Mouse (Mus musculus): ENCODE results near the gene Adamts4. TPM values are rescaled to one million over a fixed set of nuclear protein-coding genes. Genes with fewer than 3 reads are reported as not detected.
"Not testable (repeated sequence)": the region's sequence is repeated elsewhere in the genome, so short reads cannot be mapped to it uniquely, and the experiment has no call there.

Gene Adamts4
- polyA plus RNA-seq, 1 experiment from 2014 or later = 26.0 TPM

DNA sequence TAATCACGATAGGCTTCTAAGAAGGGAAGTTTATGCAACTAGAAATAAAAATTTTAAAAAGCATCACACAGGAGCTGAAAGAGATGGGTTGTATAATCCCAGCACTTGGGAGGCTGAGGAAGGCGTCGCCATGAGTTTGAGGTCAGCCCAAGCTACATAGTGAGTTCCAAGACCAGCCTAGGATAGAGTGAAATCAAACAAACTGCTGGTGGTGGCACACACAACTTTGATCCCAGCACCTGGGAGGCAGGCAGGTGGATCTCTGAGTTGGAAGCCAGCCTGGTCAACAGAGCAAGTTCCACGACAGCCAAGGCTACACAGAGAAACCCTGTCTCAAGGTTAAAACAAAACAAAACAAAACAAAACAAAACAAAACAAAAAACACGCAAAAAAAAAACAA, 17.9 kb upstream of the Adamts4 start:
- Histone ChIP-seq H3K27me3 (no peaks in the 10 kb centered on the region), H3K27ac (replicated peaks) (no peak overlapping the region), H3K9me3 (replicated peaks) (no peaks in the 10 kb centered on the region), H3K4me1 (peaks cover 10% of the 10 kb centered on the region; the same call in 1 of the 2 replicates), H3K4me3 (replicated peaks) (no peak overlapping the region), H3K36me3 (peaks cover 40% of the 10 kb centered on the region), H3K4me2 (replicated peaks) (no peak overlapping the region), H3K9ac (no peak overlapping the region)
- no peak for ATAC-seq (ENCODE audit: insufficient number of reproducible peaks, low FRiP score, low TSS enrichment, low read depth)
- WGBS = 79% methylated on average over 5 of the region's 5 CpGs

DNA sequence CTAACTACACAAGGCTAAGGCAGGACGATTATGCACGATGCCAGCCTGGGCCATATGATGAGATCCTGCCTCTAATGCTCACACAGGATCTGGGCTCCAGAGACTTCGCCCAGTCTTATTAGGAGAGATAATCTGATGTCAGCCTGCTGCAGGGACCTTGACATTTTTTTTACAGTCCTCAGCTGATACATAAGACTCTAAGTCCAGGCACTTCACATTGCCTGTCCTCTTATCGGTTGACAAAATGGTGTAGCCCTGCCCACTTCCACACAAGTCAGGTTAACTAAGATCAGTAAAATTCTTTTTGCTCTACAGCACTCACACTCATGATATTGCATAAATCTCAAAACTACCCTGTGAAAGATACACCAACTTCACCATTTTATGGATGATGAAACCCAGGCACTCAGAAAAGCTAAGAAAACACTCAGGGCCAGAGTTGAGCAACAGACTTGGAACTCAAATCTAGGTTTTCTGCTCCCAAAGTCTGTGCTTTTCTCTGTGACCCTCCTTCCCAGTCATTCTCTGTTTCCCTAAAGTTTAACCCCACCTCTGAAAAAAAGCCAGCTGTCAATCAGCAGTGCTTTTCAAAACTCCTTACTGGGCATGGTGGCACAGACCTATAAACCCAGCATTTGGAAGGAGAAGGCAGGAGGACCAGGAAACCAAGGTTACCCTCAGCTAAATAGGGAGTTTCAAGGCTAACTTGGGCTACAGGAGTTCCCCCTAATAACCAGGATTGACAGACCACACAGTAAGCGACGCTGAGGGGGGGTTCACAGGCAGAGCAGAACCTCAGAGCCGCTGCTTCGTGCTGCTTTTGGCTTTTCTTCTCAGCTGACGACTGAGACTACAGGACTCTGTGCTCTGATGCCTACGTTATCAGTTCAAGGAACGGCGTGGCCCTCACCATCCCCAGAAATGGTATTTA, 17.2 kb upstream of the Adamts4 start:
- ATAC-seq (ENCODE audit: insufficient number of reproducible peaks, low FRiP score, low TSS enrichment, low read depth) = no peak
- Histone ChIP-seq H3K27me3 (no peaks in the 10 kb centered on the region), H3K27ac (replicated peaks) (no peak overlapping the region), H3K4me3 (replicated peaks) (no peak overlapping the region), H3K4me2 (replicated peaks) (no peak overlapping the region), H3K9ac (no peak overlapping the region), H3K9me3 (replicated peaks) (no peaks in the 10 kb centered on the region), H3K36me3 (peaks cover 47% of the 10 kb centered on the region), H3K4me1 (peaks cover 10% of the 10 kb centered on the region; the same call in 1 of the 2 replicates)
- 80% methylated on average over 12 of the region's 12 CpGs for WGBS

DNA sequence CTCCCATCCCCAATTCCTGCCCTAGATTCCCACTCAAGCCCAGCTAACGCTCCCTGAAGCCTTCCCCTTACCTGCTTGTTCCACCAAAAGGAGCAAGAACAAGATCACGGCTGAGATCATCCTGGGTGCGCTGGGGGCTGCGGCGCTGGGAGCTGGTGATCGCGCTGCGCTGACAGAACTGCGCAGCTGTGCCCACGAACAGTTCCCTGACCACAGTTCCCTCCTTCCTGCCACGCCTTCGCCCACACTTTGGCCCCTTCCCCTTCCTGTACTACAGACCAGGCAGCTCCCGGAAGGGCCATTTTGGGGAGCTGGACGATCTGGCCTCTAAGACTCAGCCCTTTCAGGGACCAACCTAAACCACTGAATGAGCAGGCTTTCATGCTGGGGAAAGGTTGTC, 16.1 kb upstream of the Adamts4 start, which contains the start of gene Fcer1g:
TSS of gene Fcer1g (minus strand) at position 240 of the 400 bp plus-strand sequence.
- H3K9ac ChIP-seq = no peak within 1 kb of the TSS
- H3K4me3 ChIP-seq (replicated peaks) = no peak within 1 kb of the TSS
- no peak within 1 kb of the TSS for H3K4me2 ChIP-seq (replicated peaks)
- ATAC-seq (ENCODE audit: insufficient number of reproducible peaks, low FRiP score, low TSS enrichment, low read depth) = no peak
- 88% methylated on average over 14 of the region's 14 CpGs for WGBS
- peaks cover 10% of the 10 kb centered on the region; the same call in 1 of the 2 replicates for H3K4me1 ChIP-seq
- H3K9me3 ChIP-seq (replicated peaks) = no peaks in the 10 kb centered on the region
- no peak within 1 kb of the TSS for H3K27ac ChIP-seq (replicated peaks)
- peaks cover 58% of the 10 kb centered on the region for H3K36me3 ChIP-seq
- no peaks in the 10 kb centered on the region for H3K27me3 ChIP-seq

DNA sequence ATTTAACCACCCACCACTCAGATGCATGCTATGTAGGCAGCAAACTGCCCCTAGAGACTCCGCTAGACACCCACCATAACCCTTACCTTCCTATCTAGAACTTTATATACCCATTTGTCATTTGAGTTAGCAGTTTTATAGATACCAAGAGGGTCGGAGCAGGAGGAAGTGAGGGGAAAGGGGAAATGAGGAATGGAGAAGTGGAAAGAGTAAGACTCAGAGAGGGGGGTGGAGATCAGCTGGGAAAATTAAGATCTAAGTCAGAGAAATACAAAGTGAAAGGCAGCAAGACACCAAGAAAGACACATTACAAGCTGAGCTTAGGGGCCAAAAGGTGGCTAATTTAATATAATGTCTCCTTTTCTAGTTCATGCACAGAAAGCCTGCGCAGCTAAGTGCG, 15.7 kb upstream of the Adamts4 start:
- no peaks in the 10 kb centered on the region for H3K27me3 ChIP-seq
- no peak overlapping the region for H3K4me3 ChIP-seq (replicated peaks)
- 92% methylated on average over 4 of the region's 4 CpGs for WGBS
- no peaks in the 10 kb centered on the region for H3K9me3 ChIP-seq (replicated peaks)
- H3K4me2 ChIP-seq (replicated peaks) = no peak overlapping the region
- no peak overlapping the region for H3K27ac ChIP-seq (replicated peaks)
- peaks cover 61% of the 10 kb centered on the region for H3K36me3 ChIP-seq
- no peak for ATAC-seq (ENCODE audit: insufficient number of reproducible peaks, low FRiP score, low TSS enrichment, low read depth)
- no peak overlapping the region for H3K9ac ChIP-seq
- peaks cover 10% of the 10 kb centered on the region; the same call in 1 of the 2 replicates for H3K4me1 ChIP-seq

DNA sequence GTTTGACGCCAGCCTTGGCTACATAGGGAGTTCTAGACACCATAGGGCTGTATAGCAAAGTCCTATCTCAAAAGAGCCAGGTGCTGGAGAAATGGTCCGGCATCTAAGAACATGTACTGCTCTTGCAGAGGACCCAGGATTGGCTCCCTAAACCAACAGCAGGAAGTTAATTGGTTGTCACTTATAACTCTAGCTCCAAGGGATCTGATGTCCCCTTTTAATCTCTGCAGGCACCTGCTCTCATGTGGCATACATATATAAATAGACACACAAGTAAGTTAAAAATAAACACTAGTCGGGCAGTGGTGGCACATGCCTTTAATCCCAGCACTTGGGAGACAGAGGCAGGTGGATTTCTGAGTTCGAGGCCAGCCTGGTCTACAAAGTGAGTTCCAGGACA, 14.4 kb upstream of the Adamts4 start:
- Histone ChIP-seq H3K9ac (no peak overlapping the region), H3K27ac (replicated peaks) (no peak overlapping the region), H3K4me3 (replicated peaks) (no peak overlapping the region), H3K27me3 (no peaks in the 10 kb centered on the region), H3K36me3 (peaks cover 73% of the 10 kb centered on the region), H3K4me2 (replicated peaks) (no peak overlapping the region), H3K4me1 (peaks cover under 1% of the 10 kb centered on the region; the same call in 1 of the 2 replicates), H3K9me3 (replicated peaks) (no peaks in the 10 kb centered on the region)
- ATAC-seq (ENCODE audit: insufficient number of reproducible peaks, low FRiP score, low TSS enrichment, low read depth) = no peak
- WGBS = 80% methylated on average over 4 of the region's 4 CpGs

DNA sequence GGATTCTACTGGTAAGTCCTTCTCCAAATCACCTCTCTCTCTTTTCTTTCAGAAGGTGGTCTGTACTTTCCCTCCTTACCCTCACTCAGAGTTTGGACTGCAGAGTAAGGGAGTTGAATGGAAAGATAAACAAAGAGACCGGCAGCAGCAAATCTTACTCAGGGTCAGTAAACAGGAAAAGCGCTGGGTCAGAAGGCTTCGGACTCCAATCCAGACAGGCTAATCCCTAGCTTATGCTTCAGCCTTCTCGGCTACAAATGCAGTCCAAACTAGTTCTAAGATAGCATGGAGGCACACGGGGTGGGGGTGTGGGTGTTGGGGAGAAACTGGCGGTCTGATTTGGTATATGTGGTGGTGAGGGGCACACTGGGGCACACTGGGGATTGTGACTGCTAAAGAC, 12.8 kb upstream of the Adamts4 start:
- Histone ChIP-seq H3K27ac (replicated peaks) (no peak overlapping the region), H3K36me3 (peaks cover 89% of the 10 kb centered on the region), H3K9ac (no peak overlapping the region), H3K4me3 (replicated peaks) (no peak overlapping the region), H3K27me3 (no peaks in the 10 kb centered on the region), H3K9me3 (replicated peaks) (no peaks in the 10 kb centered on the region), H3K4me2 (replicated peaks) (no peak overlapping the region), H3K4me1 (no peaks in the 10 kb centered on the region)
- 91% methylated on average over 6 of the region's 6 CpGs for WGBS
- ATAC-seq (ENCODE audit: insufficient number of reproducible peaks, low FRiP score, low TSS enrichment, low read depth) = no peak

DNA sequence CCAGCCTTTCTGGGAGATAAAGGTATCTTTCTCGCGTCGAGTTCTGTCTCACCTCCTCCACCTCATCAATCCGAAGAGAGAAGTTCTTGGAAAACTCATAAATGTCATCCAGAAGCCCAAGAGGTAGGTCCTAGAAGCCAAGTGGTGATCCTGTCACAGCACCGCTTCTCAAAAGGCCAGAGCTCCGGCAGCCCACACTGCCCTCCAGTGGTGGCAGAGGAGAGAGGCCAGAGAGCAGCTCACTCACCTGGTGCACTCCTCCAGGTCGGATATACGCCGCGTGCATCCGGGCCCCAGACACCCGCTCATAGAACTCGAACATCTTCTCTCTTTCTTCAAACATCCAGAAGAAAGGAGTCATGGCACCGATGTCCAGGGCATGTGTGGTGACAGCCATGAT, 11.8 kb upstream of the Adamts4 start:
- Histone ChIP-seq H3K4me2 (replicated peaks) (no peak overlapping the region), H3K9me3 (replicated peaks) (no peaks in the 10 kb centered on the region), H3K27ac (replicated peaks) (no peak overlapping the region), H3K9ac (no peak overlapping the region), H3K4me3 (replicated peaks) (no peak overlapping the region), H3K4me1 (no peaks in the 10 kb centered on the region), H3K36me3 (peaks cover 95% of the 10 kb centered on the region), H3K27me3 (no peaks in the 10 kb centered on the region)
- ATAC-seq (ENCODE audit: insufficient number of reproducible peaks, low FRiP score, low TSS enrichment, low read depth) = no peak
- 68% methylated on average over 14 of the region's 14 CpGs for WGBS

DNA sequence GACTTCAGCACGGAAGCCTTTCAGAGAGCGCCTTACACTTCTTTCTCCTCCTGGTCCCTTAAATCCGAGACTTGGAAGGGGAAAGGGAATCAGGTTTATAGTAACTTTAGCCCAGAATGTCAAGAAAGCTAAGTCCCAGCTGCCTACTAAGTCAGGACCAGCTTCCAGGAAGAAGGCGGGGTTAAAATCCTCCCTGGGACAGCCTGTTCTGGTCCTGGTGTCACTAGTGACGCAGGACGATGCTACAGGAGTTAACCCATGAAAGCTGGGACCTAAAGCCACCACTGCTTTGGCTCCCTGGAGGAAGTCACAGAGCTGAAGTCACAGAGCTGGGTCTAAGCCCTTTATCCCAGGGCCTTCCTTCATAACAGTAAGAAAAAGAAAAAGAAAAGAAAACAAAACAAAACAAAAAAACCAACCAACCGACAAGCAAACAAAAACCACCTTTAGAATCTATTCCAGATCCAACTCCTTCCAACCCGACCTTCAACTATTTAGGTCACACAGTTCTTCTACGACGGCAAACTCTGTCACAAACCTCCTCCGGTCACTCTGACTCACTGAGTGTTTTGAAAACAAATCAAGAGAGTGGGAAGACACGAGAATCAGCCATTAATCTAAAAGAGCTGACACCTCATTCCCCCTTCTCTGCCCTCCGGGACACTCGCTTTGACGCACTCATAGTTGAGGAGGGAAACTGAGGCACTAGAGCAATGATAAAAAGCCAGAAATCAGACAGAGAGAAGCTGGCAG, 10.1 kb upstream of the Adamts4 start:
- ATAC-seq (ENCODE audit: insufficient number of reproducible peaks, low FRiP score, low TSS enrichment, low read depth) = no peak
- Histone ChIP-seq H3K9me3 (replicated peaks) (no peaks in the 10 kb centered on the region), H3K9ac (no peak overlapping the region), H3K4me3 (replicated peaks) (no peak overlapping the region), H3K27ac (replicated peaks) (no peak overlapping the region), H3K27me3 (no peaks in the 10 kb centered on the region), H3K36me3 (peaks cover 89% of the 10 kb centered on the region), H3K4me2 (replicated peaks) (no peak overlapping the region), H3K4me1 (no peaks in the 10 kb centered on the region)
- 74% methylated on average over 15 of the region's 15 CpGs for WGBS

DNA sequence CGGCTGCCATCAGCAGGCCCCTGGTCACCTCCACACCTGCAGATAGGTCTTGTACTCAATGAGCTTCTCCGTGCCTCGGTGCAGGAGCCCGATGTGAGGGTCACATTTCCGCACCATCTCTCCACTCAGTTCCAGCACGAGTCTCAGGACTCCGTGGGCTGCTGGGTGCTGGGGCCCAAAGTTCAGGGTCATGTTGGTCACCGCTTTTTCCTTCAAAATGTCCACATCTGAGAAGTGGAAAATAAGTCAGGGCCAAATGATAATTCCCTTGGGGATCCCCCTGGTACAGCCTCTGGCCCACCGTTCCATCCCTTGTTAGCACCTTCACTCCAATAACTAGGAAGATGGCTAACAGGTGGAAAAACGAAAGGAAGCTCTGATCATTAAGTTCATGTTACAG, 9.3 kb upstream of the Adamts4 start:
- WGBS = 89% methylated on average over 10 of the region's 10 CpGs
- Histone ChIP-seq H3K4me3 (replicated peaks) (no peak overlapping the region), H3K9ac (no peak overlapping the region), H3K9me3 (replicated peaks) (no peaks in the 10 kb centered on the region), H3K36me3 (peaks cover 86% of the 10 kb centered on the region), H3K27me3 (no peaks in the 10 kb centered on the region), H3K27ac (replicated peaks) (no peak overlapping the region), H3K4me1 (peaks cover 6% of the 10 kb centered on the region), H3K4me2 (replicated peaks) (no peak overlapping the region)
- no peak for ATAC-seq (ENCODE audit: insufficient number of reproducible peaks, low FRiP score, low TSS enrichment, low read depth)

DNA sequence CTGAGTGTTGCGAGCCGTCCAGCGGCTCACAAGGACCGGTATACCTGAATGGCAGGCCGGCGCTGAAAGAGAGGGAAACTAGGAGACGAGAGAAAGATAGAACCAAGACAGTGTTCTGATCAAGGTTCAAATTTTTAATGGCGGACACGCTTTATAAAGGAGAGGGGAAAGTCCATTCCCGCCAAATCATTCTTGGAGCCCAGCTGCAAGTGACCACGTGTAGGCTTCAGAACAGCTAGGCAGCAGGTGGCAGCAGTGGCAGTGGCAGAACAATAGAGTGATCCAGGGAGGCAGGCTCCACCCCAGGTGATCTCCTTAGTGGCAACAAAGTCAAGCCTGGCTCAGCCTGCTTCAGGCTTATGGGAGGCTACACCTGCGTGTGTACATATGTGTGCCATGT, 8.3 kb upstream of the Adamts4 start:
- H3K4me2 ChIP-seq (replicated peaks); H3K9me3 ChIP-seq (replicated peaks); ATAC-seq (ENCODE audit: insufficient number of reproducible peaks, low FRiP score, low TSS enrichment, low read depth); H3K4me3 ChIP-seq (replicated peaks); H3K27me3 ChIP-seq; H3K9ac ChIP-seq; H3K27ac ChIP-seq (replicated peaks): not testable (repeated sequence)
- Histone ChIP-seq H3K36me3 (peaks cover 76% of the 10 kb centered on the region), H3K4me1 (peaks cover 11% of the 10 kb centered on the region)
- WGBS = 83% methylated on average over 12 of the region's 12 CpGs

DNA sequence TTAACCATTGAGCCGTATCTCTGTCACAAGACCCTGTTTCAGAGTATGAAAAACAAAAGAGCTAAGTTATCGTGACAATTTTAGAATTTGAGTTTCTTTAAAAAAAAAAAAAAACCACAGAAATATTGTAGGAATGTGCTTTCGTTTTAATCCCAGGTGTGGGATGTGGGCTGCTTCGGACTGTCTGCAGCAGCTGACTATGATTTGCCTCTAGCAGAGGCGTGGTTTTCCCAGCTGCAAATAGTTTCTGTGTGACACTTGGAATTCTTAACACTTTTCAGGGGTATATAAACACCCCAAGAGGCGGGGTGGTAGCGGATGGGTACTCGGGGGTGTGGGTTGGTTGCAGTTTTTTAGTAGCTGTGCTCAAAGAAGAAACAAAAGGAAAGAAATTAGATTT, 4.9 kb upstream of the Adamts4 start:
- H3K9ac ChIP-seq = no peak overlapping the region
- H3K27me3 ChIP-seq = no peaks in the 10 kb centered on the region
- H3K36me3 ChIP-seq = peaks cover 43% of the 10 kb centered on the region
- H3K27ac ChIP-seq (replicated peaks) = no peak overlapping the region
- WGBS = 55% methylated on average over 8 of the region's 8 CpGs
- no peaks in the 10 kb centered on the region for H3K9me3 ChIP-seq (replicated peaks)
- no peak overlapping the region; the same call in 1 of the 2 replicates for H3K4me2 ChIP-seq (replicated peaks)
- ATAC-seq (ENCODE audit: insufficient number of reproducible peaks, low FRiP score, low TSS enrichment, low read depth) = no peak
- H3K4me3 ChIP-seq (replicated peaks) = no peak overlapping the region
- H3K4me1 ChIP-seq = peaks cover 42% of the 10 kb centered on the region

Data from embryonic facial prominence, embryonic 15.5 days (tissue).